Mouse (Mus musculus) kidney, adult 2 months (tissue): ENCODE results near the gene Cnn1. TPM values are rescaled to one million over a fixed set of nuclear protein-coding genes. Genes with fewer than 3 reads are reported as not detected.

Source experiments
- DNase-seq: peaks from one replicate; pipeline ENCODE4 v3.0.0; 2021
- H3K27ac ChIP-seq: fragments of 200-500 bp; 2 replicates; pipeline ENCODE4 v1.5.1; 2012; ENCODE audit warnings: low read depth, low read length, control low read depth, inconsistent platforms; ENCODE audit not compliant: insufficient read depth
- H3K27me3 ChIP-seq: fragments of 200-500 bp; replicated peaks from 2 replicates; pipeline ENCODE4 v1.6.1; 2012; ENCODE audit warnings: mild to moderate bottlenecking, moderate library complexity, low read length, inconsistent platforms; ENCODE audit not compliant: control insufficient read depth, insufficient read depth
- H3K36me3 ChIP-seq: fragments of 200-500 bp; 2 replicates; pipeline ENCODE4 v1.6.1; 2012; ENCODE audit warnings: mild to moderate bottlenecking, moderate library complexity, low read length, inconsistent platforms; ENCODE audit not compliant: control insufficient read depth, insufficient read depth
- H3K4me1 ChIP-seq: fragments of 200-500 bp; 2 replicates; pipeline ENCODE4 v1.6.1; 2011; ENCODE audit warnings: low read length; ENCODE audit not compliant: control insufficient read depth, insufficient read depth
- H3K4me3 ChIP-seq: fragments of 200-500 bp; 2 replicates; pipeline ENCODE4 v1.5.1; 2011; ENCODE audit warnings: mild to moderate bottlenecking, low read depth, low read length, control low read depth; ENCODE audit not compliant: insufficient read depth
- CTCF ChIP-seq: fragments of 200-500 bp; conservative IDR thresholded peaks from 2 replicates; pipeline ENCODE4 v1.5.1; 2011; ENCODE audit warnings: low read depth, mild to moderate bottlenecking, control low read depth, low read length, moderate library complexity, mixed read lengths; ENCODE audit not compliant: insufficient read depth, insufficient read length
- POLR2A ChIP-seq: fragments of 200-500 bp; IDR thresholded peaks from one replicate; pipeline ENCODE4 v1.6.1; 2011; ENCODE audit warnings: low read depth, low read length, control low read depth
- WGBS: fragments of 180-500 bp; shearing (Covaris S2); methylation state at CpG from one replicate; pipeline ENCODE4 v1.1.7; 2018; 5-methylcytosine and 5-hydroxymethylcytosine counted together
- polyA plus RNA-seq: library from polyadenylated mRNA; depleted of rRNA; stranded (reverse); fragments of >200 nt; gene quantifications from 2 replicates; pipeline ENCODE4 v1.2.3, GENCODE M21; 2012

Gene Cnn1
- polyA plus RNA-seq, 1 experiment = 2.8 TPM

DNA sequence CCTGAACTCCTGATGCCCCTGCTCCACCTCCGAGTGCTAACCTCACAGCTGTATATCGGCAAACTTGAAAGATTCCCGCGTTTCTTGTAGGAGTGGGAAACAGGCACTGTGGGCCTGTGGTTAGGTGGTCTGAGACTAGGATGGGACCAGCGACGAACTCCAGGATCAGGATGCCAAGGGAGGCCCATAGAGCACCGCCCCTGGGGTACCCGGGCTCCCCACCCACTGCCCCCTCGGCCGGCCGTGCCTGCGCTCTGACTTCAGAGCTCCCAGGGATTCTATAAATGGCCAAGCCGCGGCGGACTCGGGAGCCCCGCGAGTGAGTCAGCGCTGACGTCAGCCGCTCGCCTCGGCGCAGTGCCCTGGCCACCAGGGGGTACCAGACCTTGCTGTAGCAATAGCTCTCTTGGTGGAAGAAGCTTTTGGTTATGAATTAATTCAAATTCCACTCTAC, 3.1 kb upstream of the Cnn1 start:
- 1% methylated on average over 24 of the region's 24 CpGs for WGBS

GRCm38 (mm10) chr9:22099922-22100321, 906 bp downstream of the Cnn1 start:
- no peak for DNase-seq
- no peak for TF ChIP-seq POLR2A
- no peak for TF ChIP-seq CTCF
- no peaks in the 10 kb centered on the region; the same call in 1 of the 2 replicates for H3K4me1 ChIP-seq
- H3K27me3 ChIP-seq = 0 out of 2 replicates have a peak, but pooled peaks cover 3% of the 10 kb centered on the region
- 5% methylated on average over 18 of the region's 18 CpGs for WGBS
- no peaks in the 10 kb centered on the region for H3K36me3 ChIP-seq
- H3K4me3 ChIP-seq = no peak overlapping the region
- no peak overlapping the region for H3K27ac ChIP-seq

More for the DNA sequence above, 3.1 kb upstream of the Cnn1 start:
- 0 out of 2 replicates have a peak, but pooled peaks cover 3% of the 10 kb centered on the region for H3K27me3 ChIP-seq
- no peaks in the 10 kb centered on the region for H3K36me3 ChIP-seq
- no peaks in the 10 kb centered on the region; the same call in 1 of the 2 replicates for H3K4me1 ChIP-seq
- peak overlapping the region; percentile 18; the same call in 1 of the 2 replicates for H3K4me3 ChIP-seq
- no peak overlapping the region for H3K27ac ChIP-seq
- TF ChIP-seq CTCF (peak; percentile 76), POLR2A (no peak)
- DNase-seq = peak; percentile 85

DNA sequence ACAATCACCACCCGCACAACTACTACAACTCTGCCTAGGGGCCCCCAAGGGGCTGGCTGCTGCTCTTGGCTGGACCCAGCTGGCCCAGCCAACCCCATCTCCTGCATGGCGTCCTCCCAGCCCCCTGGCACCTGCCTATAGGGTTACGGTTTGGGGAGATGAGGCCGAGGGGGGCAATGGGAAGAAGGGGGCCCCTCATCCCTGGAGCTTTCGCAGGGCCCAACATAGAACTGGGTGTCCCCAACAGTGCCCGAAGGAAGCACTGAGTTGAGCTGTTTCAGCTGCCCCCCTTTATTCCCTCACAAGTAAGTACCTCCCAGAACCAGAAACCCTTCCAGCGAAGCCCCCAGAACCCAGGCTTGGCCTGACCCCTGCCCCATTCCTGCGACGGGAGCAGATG, 9.2 kb downstream of the Cnn1 start:
- no peaks in the 10 kb centered on the region for H3K4me1 ChIP-seq
- H3K27ac ChIP-seq = no peak overlapping the region
- no peak for DNase-seq
- H3K4me3 ChIP-seq = no peak overlapping the region
- no peaks in the 10 kb centered on the region for H3K36me3 ChIP-seq
- no peaks in the 10 kb centered on the region for H3K27me3 ChIP-seq
- TF ChIP-seq CTCF = no peak
- TF ChIP-seq POLR2A = no peak
- WGBS = 87% methylated on average over 9 of the region's 9 CpGs

DNA sequence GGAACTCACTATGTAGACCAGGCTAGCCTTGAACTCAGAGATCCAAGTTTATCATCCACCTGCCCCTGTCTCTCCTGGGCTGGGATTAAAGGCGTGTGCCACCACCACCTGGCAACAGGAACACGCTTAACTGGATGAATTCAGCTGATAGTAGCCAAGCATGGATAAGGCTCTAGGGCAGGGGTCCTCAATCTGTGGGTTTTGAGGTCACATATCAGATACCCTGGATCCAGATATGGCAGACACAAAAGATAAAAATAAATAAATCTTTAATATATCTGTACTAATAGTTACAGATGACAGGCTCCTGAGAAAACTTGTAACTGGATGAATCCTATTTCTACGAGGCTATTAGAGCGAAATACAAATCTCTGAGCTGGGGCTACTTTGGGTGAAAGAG, 16.6 kb downstream of the Cnn1 start:
- no peak for DNase-seq
- TF ChIP-seq CTCF = no peak
- TF ChIP-seq POLR2A = no peak
- Histone ChIP-seq H3K36me3 (no peaks in the 10 kb centered on the region), H3K4me3 (no peak overlapping the region), H3K27ac (no peak overlapping the region), H3K4me1 (no peaks in the 10 kb centered on the region), H3K27me3 (no peaks in the 10 kb centered on the region)
- 89% methylated on average over 4 of the region's 4 CpGs for WGBS

- WGBS = 12% methylated on average over 15 of the region's 15 CpGs
Observed at GRCm38 (mm10) chr9:22116086-22116485, 17.1 kb downstream of the Cnn1 start.

GRCm38 (mm10) chr9:22116740-22117426, 17.9 kb downstream of the Cnn1 start, which contains the start of gene Elof1:
TSS of gene Elof1 (minus strand) at chr9:22117172.
- no peaks in the 10 kb centered on the region for H3K4me1 ChIP-seq
- no peaks in the 10 kb centered on the region for H3K36me3 ChIP-seq
- no peaks in the 10 kb centered on the region for H3K27me3 ChIP-seq
- peak; percentile 42 for TF ChIP-seq POLR2A
- TF ChIP-seq CTCF = no peak
- under 1% methylated on average over 52 of the region's 52 CpGs for WGBS
- H3K4me3 ChIP-seq = peak within 1 kb of the TSS; percentile 72
- peak; percentile 98 for DNase-seq
- H3K27ac ChIP-seq = no peak within 1 kb of the TSS

More at GRCm38 (mm10) chr9:22116086-22116485, 17.1 kb downstream of the Cnn1 start:
- DNase-seq = no peak
- TF ChIP-seq POLR2A (no peak), CTCF (no peak)
- Histone ChIP-seq H3K27ac (no peak overlapping the region), H3K4me1 (no peaks in the 10 kb centered on the region), H3K36me3 (no peaks in the 10 kb centered on the region), H3K4me3 (peak overlapping the region; percentile 72), H3K27me3 (no peaks in the 10 kb centered on the region)

DNA sequence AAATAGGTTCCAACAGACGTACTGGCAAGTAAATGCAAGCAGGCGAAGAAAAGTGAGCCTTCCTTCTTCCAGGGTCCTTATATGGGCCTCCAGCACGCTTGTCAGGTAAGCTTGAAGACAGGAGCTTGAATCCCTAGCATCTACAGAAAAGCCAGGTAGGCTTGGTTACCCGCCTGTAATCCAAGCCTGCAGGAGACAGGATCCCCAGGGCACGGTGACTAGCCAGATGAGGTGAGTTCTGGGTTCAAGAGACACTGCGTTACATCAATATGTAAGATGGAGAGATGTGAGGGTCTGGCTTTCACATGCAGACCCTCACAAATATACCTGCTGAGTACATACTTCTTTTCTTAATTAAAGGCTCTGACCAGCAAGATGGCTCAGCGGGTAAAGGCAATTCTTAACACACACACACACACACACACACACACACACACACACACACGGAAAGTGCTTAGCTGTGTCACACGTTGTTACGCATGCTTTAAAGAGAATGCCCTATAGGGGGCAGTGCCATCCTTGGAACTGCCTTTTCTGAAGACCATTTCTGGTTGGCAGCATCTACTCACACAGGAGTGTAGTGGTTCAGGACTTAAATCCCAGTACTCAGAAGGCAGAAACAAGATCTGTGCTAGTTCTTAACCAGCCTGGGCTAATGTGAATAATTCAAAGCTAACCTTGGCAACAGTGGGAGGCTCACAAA, 18.9 kb downstream of the Cnn1 start:
- TF ChIP-seq CTCF (peak; percentile 73), POLR2A (no peak)
- 31% methylated on average over 10 of the region's 10 CpGs for WGBS
- DNase-seq = peak; percentile 65

More for the DNA sequence above, 18.9 kb downstream of the Cnn1 start:
- Histone ChIP-seq H3K27me3 (no peaks in the 10 kb centered on the region), H3K27ac (no peak overlapping the region), H3K36me3 (no peaks in the 10 kb centered on the region), H3K4me3 (no peak overlapping the region), H3K4me1 (no peaks in the 10 kb centered on the region)
